Mouse (Mus musculus) heart, postnatal 0 days (tissue): ENCODE measurements around the gene Tfdp2.

Experiments used
- CTCF ChIP-seq: IDR thresholded peaks from 2 replicates; pipeline ENCODE4 v1.5.1; 2016; ENCODE audit warnings: antibody characterized with exemption, control low read depth, low read depth
- EP300 ChIP-seq: IDR thresholded peaks from 2 replicates; pipeline ENCODE4 v1.6.1; 2016; ENCODE audit warnings: antibody characterized with exemption, low read depth

GRCm38 (mm10) chr9:96299324-96300008, 103.4 kb downstream of the Tfdp2 start:
- TF ChIP-seq CTCF (no peak), EP300 (no peak)
